Mouse (Mus musculus) heart, embryonic 14.5 days (tissue): Measurements from ENCODE around the gene Larp4b. TPM values are rescaled to one million over a fixed set of nuclear protein-coding genes. Genes with fewer than 3 reads are reported as not detected.

Source experiments
- ATAC-seq: fragments of 200-750 bp; cut with Nextera tagmentation; 2 replicates; pipeline ENCODE4 v1.8.0; 2017; ENCODE audit warnings: low read depth, moderate TSS enrichment; ENCODE audit not compliant: insufficient number of reproducible peaks, insufficient read depth, low FRiP score
- H3K27ac ChIP-seq, 2 experiments: fragments of 200-500 bp in 1 of 2; fragments of 300-500 bp in 1 of 2; sonication (generic) in 1 of 2; replicated peaks in 1 of 2; 2 replicates each; pipeline ENCODE4 v1.5.1; 2012 to 2014; ENCODE audit warnings: low read depth in 2 of 2, low read length in 2 of 2, control low read depth in 1 of 2, mild to moderate bottlenecking in 1 of 2, mixed read lengths in 1 of 2; ENCODE audit not compliant: control insufficient read depth in 1 of 2, insufficient read depth in 1 of 2
- H3K27me3 ChIP-seq: fragments of 300-500 bp; sonication (generic); 2 replicates; pipeline ENCODE4 v1.6.1; 2014; ENCODE audit warnings: mild to moderate bottlenecking, low read length, control low read depth; ENCODE audit not compliant: control insufficient read depth, insufficient read depth
- H3K36me3 ChIP-seq: fragments of 300-500 bp; sonication (generic); 2 replicates; pipeline ENCODE4 v1.6.1; 2014; ENCODE audit warnings: mild to moderate bottlenecking, control low read depth, low read length, mixed read lengths; ENCODE audit not compliant: control insufficient read depth, insufficient read depth
- H3K4me1 ChIP-seq, 2 experiments: fragments of 200-500 bp in 1 of 2; fragments of 300-500 bp in 1 of 2; sonication (generic) in 1 of 2; 2 replicates each; pipeline ENCODE4 v1.6.1; 2012 to 2014; ENCODE audit warnings: low read length in 2 of 2, control low read depth in 1 of 2, mixed read lengths in 1 of 2; ENCODE audit not compliant: control insufficient read depth in 2 of 2, insufficient read depth in 2 of 2
- H3K4me2 ChIP-seq: fragments of 300-500 bp; sonication (generic); 2 replicates; pipeline ENCODE4 v1.6.1; 2014; ENCODE audit warnings: mild to moderate bottlenecking, low read length
- H3K4me3 ChIP-seq, 2 experiments: fragments of 200-500 bp in 1 of 2; fragments of 300-500 bp in 1 of 2; sonication (generic) in 1 of 2; 2 replicates each; pipeline ENCODE4 v1.5.1; 2012 to 2014; ENCODE audit warnings: low read length in 2 of 2, mild to moderate bottlenecking in 2 of 2, control low read depth in 1 of 2, low read depth in 1 of 2, moderate library complexity in 1 of 2; ENCODE audit not compliant: control insufficient read depth in 1 of 2, insufficient read depth in 1 of 2
- H3K9ac ChIP-seq: fragments of 300-500 bp; sonication (generic); 2 replicates; pipeline ENCODE4 v1.6.1; 2014; ENCODE audit warnings: mild to moderate bottlenecking, low read length
- H3K9me3 ChIP-seq: fragments of 300-500 bp; sonication (generic); 2 replicates; pipeline ENCODE4 v1.6.1; 2016; ENCODE audit warnings: low read length, control low read depth; ENCODE audit not compliant: control insufficient read depth
- WGBS: fragments of 180-500 bp; shearing (Covaris S2); extraction: QIAGEN DNeasy Blood & Tissue Kit; methylation state at CpG from one replicate; pipeline ENCODE4 v1.1.7; 2014; 5-methylcytosine and 5-hydroxymethylcytosine counted together
- polyA plus RNA-seq: library from polyadenylated mRNA; unstranded; fragments of >200 nt; fragmentation: Nextera tagmentation; extraction: Ambion mirVana; gene quantifications from 2 replicates; pipeline ENCODE4 v1.2.1, GENCODE M21; 2014

Larp4b gene
- polyA plus RNA-seq, 1 experiment from 2014 or later, result 36.1 TPM

DNA sequence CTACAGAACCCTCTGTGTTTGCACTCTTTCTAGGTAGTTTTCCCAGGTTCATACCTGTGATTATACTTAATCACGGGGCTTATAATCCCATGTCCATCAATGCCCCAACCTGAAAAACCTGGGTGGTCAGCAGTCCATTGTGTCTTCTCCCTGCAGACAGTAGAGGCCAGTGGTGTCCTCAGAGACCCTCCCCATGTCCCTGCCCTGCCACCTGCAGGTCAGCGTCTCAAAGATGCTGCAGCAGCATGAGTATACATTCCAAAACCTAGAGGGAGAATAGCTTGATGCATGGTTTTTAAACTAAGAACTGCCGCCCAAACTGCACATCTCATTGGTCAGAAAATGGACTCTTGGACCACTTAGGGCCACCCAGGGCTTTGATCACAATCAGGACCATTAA is 85.0 kb downstream of the Larp4b start:
- no peak for ATAC-seq
- no peak overlapping the region for H3K4me3 ChIP-seq
- WGBS, result 57% methylated on average over 3 of the region's 3 CpGs
- no peak overlapping the region for H3K9ac ChIP-seq
- H3K4me1 ChIP-seq, result no peaks in the 10 kb centered on the region
- no peaks in the 10 kb centered on the region for H3K27me3 ChIP-seq
- H3K9me3 ChIP-seq, result no peaks in the 10 kb centered on the region
- no peak overlapping the region for H3K4me2 ChIP-seq
- H3K27ac ChIP-seq, result no peak overlapping the region
- H3K36me3 ChIP-seq, result peaks cover 17% of the 10 kb centered on the region

DNA sequence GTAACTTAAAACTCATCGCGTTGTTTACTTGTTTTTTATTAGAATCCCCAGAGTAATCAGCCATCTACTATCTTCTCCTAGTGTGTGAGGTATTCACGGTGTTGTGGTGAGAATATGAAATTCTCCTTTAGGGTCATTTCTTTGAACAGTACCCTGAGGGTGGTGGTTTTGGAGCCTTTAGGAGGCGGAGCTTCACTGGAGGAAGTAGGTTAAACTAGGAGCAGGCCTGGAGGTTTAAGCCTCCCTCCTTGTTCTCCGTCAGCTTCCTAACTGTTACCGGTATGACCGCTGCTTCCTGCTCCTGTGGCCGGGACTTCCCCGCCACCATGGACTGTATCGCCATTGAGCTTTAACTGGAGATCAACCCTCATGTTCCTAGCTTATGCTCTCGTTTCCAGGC is 86.5 kb downstream of the Larp4b start:
- H3K4me1 ChIP-seq, result no peaks in the 10 kb centered on the region
- H3K4me3 ChIP-seq, result no peak overlapping the region
- no peak overlapping the region for H3K27ac ChIP-seq
- peak overlapping the region; percentile 29 for H3K4me2 ChIP-seq
- no peak for ATAC-seq
- no peaks in the 10 kb centered on the region for H3K27me3 ChIP-seq
- H3K9ac ChIP-seq, result no peak overlapping the region
- WGBS, result 53% methylated on average over 11 of the region's 11 CpGs
- H3K9me3 ChIP-seq, result no peaks in the 10 kb centered on the region
- H3K36me3 ChIP-seq, result peaks cover 4% of the 10 kb centered on the region

- ATAC-seq, result no peak
- H3K4me2 ChIP-seq, result no peak overlapping the region
- 73% methylated on average over 6 of the region's 6 CpGs for WGBS
- no peak overlapping the region for H3K27ac ChIP-seq
- H3K4me3 ChIP-seq, result no peak overlapping the region
- no peak overlapping the region for H3K9ac ChIP-seq
- H3K4me1 ChIP-seq, result no peaks in the 10 kb centered on the region
- no peaks in the 10 kb centered on the region for H3K36me3 ChIP-seq
- H3K9me3 ChIP-seq, result no peaks in the 10 kb centered on the region
- no peaks in the 10 kb centered on the region for H3K27me3 ChIP-seq
These were observed 87.4 kb downstream of the Larp4b start for GRCm38 (mm10) chr13:9181106-9181505.

- Histone ChIP-seq H3K27ac (no peak overlapping the region), H3K36me3 (no peaks in the 10 kb centered on the region), H3K4me3 (no peak overlapping the region), H3K9me3 (no peaks in the 10 kb centered on the region), H3K9ac (no peak overlapping the region), H3K4me2 (no peak overlapping the region), H3K27me3 (no peaks in the 10 kb centered on the region), H3K4me1 (no peaks in the 10 kb centered on the region)
- peak; percentile 46; the same call in 1 of the 2 replicates for ATAC-seq
- 17% methylated on average over 11 of the region's 11 CpGs for WGBS
These were observed 88.1 kb downstream of the Larp4b start for GRCm38 (mm10) chr13:9181666-9182264.

DNA sequence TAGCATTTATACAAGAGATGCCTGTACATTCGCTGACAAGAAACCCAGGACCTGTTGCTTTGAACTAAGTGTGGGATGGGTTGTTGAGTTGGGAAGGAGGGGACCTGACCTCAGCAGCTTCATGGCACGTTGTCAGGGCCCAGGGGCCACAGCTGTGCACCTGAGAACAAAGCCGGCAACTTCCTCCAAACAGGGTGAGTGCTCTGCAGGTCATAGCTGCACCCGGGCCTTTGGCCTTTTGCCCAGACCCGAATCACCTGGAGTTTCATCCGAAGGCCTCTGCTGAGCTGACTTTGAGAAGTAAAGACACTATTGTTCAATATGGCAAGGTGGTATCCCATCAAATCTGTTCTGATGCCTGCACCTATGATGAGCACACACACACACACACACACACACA is 90.6 kb downstream of the Larp4b start:
- H3K4me2 ChIP-seq, result no peak overlapping the region
- no peak for ATAC-seq
- no peak overlapping the region for H3K9ac ChIP-seq
- H3K4me3 ChIP-seq, result no peak overlapping the region
- H3K27me3 ChIP-seq, result no peaks in the 10 kb centered on the region
- no peaks in the 10 kb centered on the region for H3K36me3 ChIP-seq
- 77% methylated on average over 6 of the region's 6 CpGs for WGBS
- H3K9me3 ChIP-seq, result no peaks in the 10 kb centered on the region
- H3K27ac ChIP-seq, result no peak overlapping the region
- no peaks in the 10 kb centered on the region; a peak in 1 of 4 replicates for H3K4me1 ChIP-seq

DNA sequence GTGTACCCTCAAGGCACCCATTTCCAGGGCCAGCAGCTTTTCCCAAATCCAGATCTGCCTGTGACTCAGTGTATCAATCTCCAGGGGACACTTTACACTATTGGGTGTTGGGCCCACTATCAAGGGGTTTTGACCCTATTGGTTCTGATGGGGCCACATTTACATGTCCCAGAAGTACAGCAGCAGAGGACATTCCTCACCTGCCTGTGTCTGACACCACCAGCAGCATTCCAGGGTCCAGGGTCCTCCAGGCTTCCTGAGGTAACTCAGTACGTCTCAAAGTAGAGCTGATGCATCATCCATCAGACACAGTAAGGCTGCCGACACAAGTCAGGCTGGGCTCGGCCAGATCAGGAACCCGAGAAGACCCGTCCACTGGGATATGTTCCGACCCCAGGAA is 91.0 kb downstream of the Larp4b start:
- no peaks in the 10 kb centered on the region for H3K36me3 ChIP-seq
- WGBS, result 76% methylated on average over 6 of the region's 6 CpGs
- H3K27me3 ChIP-seq, result no peaks in the 10 kb centered on the region
- no peak overlapping the region for H3K4me2 ChIP-seq
- no peak overlapping the region for H3K9ac ChIP-seq
- no peak overlapping the region for H3K27ac ChIP-seq
- H3K9me3 ChIP-seq, result no peaks in the 10 kb centered on the region
- no peak for ATAC-seq
- no peak overlapping the region for H3K4me3 ChIP-seq
- no peaks in the 10 kb centered on the region; a peak in 1 of 4 replicates for H3K4me1 ChIP-seq

DNA sequence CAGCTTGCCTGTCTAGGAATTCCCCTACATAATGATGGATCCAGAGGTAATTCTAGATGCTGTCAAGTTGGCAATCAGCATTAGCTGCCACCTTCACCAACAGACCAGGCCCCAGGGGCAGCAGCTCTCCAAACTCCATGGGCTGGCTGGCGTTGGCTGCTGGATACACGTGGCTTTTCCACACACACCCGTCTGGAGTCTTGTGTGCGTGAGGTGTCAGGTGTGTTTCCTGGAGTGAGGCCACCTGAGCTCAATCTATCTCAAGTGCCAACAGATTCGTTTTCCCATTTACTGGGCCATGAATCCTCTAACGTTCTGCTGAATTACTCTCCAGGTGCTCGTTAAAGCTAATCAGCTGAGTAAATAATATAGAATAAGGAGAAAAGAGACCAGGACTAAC is 93.5 kb downstream of the Larp4b start:
- Histone ChIP-seq H3K36me3 (no peaks in the 10 kb centered on the region), H3K4me1 (peaks cover 9% of the 10 kb centered on the region in 2 experiments), H3K27me3 (no peaks in the 10 kb centered on the region), H3K9me3 (no peaks in the 10 kb centered on the region), H3K4me2 (no peak overlapping the region), H3K27ac (no peak overlapping the region), H3K4me3 (no peak overlapping the region), H3K9ac (no peak overlapping the region)
- WGBS, result 68% methylated on average over 7 of the region's 7 CpGs
- no peak for ATAC-seq
